Mouse (Mus musculus) left cerebral cortex, postnatal 14 days (tissue): Measurements from ENCODE around the gene Klhdc7a. TPM values are rescaled to one million over a fixed set of nuclear protein-coding genes. Genes with fewer than 3 reads are reported as not detected.
"Not testable (repeated sequence)": the region's sequence is repeated elsewhere in the genome, so short reads cannot be mapped to it uniquely, and the experiment has no call there.

ENCODE experiments used
- DNase-seq, 2 experiments: peaks; one replicate each; pipeline ENCODE4 v3.0.0; 2021 to 2022; ENCODE audit warnings: low spot score in 2 of 2, mixed read lengths in 1 of 2
- intact Hi-C: fragments of 180-260 bp; cut with DNase I; formaldehyde crosslinking; loops from one replicate; pipeline ENCODE4 v1.15.1; 2025
- total RNA-seq, 2 experiments: library from RNA; stranded (reverse); gene quantifications; 2 replicates each; pipeline ENCODE4 v1.2.3; 2021

Klhdc7a gene
- total RNA-seq, 2 experiments from 2014 or later = 3.4 to 3.7 TPM

DNA sequence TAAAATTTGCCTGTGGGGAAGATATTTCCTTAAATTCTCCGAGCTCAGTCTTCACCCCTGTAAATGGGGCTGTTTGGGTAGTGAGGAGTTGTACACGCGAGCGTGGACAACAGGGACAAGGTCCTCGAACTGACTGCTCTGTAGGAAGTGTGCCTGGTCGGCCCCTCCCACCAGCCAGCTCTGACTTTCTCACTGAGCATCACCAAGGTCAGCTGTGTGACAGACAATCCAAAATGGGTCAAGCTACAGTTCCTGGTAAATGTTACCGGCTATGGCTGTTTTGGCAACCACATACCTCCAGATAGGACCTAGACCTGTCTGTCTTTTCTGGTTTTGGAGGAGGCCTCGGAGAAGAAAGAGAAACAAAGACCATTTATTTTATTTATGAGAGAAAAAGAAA lies 6.0 kb downstream of the Klhdc7a start:
- intact Hi-C loops = no loop called here
- no peak for DNase-seq

DNA sequence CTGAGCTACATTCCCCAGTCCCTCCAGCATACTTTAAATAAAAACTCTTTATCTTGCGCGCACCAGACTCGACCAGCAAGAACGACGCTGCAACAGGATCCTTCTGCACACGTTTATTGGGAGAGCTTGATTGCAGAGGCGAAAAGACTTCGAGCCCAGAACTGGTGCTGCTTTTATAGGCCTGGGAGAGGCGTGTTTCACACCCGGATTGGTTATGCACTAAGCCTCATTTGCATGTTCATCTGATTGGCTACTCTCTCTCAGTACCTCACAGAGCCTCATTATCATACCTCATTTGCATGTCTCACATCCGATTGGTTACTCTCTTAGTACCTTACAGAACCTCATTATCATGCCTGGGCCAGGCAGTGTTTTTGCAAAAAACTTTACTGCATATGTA lies 6.5 kb downstream of the Klhdc7a start:
- DNase-seq, intact Hi-C loops: not testable (repeated sequence)

DNA sequence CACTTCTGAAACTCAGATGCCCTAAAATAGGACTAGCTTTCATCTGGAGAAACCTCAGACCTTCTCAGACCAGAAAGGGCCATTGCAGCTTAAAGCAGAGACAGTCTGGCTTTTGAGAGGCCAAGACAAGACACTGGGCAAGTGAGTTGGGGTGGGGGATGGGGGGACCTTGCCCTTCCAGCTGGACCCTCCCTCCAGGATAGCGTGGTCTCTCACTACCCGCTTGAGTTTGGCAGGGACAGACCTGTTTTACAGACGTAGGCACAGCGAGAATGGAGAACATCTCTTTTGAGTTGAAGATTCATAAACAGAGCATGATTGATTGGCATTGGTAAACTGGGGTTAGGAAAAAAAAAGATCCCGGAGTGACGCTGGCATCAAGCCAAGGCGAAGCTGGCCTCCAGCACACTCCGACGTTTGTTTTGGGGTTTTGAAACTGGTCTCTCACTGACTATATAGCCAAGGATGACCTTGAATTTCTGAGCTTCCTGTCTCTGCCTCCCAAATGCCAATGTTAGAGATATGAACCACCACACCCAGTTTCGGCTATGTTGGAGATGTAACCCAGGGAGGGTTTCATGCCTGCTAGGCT lies 7.0 kb downstream of the Klhdc7a start:
- intact Hi-C loops = no loop called here
- DNase-seq = no peak

DNA sequence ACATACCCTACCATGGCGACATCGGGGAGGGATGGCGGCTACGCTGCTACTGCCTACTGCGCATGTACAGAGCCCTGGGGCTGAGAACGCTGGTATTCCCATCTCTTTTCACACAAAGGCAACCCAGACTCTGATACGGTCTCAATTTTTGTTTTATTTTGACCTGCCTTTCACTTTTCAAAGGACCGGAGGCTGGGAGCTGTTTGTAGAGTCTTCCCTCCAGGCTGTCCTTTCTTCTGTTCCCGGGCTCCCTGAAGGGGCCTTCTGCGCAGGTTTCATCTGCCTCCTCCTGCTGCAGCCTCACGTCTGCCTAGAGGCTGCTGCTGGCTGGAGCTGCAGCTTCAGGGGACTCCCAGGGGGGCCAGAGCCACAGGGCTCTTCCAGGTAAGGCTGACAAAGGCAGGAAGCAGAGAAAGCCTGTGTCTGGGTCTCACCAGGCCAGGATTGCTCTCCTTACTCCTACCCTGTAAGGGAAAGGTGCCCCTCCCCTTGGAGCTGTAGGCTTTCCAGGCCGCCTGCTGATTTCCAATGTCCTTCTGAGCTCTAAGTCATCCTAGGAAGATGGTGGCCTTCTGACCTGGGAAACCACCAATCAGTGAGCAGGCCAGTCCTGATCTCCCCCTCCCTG lies 7.6 kb downstream of the Klhdc7a start:
- intact Hi-C loops = no loop called here
- no peak for DNase-seq

DNA sequence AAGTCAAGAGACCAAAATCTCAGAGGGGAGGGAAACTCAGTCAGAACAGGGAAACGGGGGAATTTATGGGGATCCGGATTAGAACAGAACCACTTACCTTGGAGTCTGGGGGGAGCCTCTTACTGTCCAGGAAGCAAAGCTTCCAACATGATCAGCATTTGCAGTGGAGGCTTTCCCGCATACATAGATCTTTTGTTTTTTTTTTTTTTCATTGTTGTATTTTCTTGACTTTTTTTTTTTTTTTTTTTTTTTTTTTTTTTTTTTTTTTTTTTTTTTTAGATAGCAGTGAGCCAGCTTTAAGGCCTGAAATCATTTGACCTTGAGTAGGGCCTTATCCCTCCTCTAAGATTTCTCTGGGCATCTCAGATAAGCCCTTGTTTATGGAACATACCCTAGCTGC lies 8.6 kb downstream of the Klhdc7a start:
- DNase-seq = no peak
- intact Hi-C loops = no loop called here

DNA sequence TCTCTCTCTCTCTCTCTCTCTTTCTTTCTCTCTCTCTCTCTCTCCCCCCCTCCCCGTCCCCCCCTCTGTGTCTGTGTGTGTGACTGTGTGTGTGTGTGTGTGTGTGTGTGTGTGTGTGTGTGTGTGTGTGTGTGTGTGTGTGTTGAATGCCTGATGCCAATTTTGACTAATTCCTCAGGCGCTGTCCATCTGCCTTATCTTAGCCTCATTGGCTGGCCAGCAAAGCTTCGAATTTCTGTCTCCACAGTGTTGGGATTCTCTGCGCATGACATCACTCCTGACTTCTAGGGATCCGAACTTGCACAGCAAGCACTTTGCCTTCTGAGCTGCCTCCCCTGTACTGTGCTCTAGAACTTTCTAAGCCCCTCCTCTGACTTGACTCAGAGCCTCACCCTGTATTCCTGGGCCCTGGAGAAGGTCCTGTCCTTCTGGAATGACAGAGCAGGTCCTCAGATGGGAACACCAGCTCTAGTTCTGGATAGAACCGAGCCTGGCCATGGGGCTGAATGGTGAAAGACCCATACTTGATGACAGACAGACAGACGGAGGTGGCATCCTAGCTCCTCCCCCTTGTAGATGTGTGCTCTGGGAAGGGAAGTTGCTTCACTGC lies 16.8 kb downstream of the Klhdc7a start:
- intact Hi-C loops = no loop called here
- DNase-seq = no peak

DNA sequence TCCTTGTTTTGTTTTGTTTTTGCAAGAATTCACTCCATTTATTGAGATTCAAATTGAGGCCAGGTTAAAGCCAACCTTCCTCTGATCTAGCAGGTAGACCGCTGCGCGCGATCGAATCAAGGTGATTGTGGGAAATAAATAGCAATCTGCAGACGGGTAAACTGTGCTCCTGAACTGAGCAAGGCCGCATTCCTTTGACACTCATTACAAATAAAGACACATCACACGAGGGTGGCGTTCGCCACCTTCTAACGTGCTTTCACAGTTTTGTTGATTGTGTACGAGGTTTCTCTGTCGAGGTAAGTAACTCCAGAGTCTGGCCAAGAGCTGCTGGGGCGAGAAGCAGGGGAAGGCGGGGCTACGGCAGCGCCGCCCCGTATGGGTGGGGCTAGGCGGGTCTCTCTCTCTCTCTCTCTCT lies 17.4 kb downstream of the Klhdc7a start:
- intact Hi-C loops = no loop called here
- DNase-seq = no peak

DNA sequence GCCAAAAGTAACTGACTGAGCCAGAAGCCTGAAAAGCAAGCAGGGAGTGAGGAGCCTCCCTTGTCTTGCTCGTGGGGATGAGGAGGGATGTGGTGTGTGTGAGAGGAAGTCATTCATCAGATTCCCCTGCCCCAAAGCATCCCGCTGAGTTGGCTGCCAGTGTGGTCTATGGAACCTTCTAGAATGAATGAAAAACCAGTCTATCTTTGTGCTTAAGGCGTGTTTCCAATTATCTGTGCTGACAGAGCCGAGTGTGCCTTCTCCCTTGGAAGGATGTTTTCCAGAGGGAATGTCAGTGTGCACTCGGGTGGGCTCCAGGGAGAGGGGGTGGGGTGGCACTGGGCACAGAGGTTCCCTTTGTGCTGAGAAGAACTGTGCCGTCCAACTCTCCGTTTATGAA lies 19.2 kb downstream of the Klhdc7a start:
- DNase-seq = peak in 1 of 2 experiments; percentile 46
- intact Hi-C loops = no loop called here

DNA sequence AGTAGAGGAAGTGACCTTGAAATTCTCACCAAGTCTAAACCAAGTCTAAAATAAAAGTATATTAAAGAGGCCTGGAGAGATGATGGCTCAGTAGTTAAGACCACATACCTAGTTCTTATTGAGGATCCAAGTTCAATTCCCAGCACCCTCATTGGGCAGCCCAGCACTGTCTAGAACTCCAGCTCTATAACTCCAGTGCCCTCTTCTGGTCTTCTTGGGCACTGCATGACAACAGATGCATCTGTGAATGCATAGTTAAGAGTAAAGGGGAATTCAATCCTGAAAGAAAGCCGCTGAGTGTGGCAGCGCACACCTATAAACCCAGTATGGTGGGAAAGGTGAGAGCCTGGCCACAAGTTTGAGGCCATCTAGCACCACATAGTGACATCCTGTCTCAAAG lies 20.5 kb downstream of the Klhdc7a start:
- no peak for DNase-seq
- intact Hi-C loops = no loop called here

DNA sequence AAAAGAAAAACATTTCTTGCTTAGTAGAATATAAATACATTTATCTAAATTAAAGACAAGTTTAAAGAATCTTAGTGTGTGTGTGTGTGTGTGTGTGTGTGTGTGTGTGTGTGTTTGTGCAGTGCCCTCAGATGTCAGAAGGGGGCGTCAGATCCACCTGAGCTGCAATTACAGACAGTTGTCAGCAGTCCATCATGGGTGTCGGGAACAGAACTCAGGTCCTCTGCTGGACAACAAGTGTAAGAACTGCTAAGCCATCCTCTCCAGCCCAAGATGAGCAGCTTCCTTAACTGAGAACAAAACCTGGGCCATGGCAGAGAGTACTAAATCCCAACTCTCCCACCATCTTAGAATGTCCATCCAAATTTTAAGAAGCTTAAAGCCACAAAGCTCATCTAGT lies 26.0 kb downstream of the Klhdc7a start:
- DNase-seq = no peak

DNA sequence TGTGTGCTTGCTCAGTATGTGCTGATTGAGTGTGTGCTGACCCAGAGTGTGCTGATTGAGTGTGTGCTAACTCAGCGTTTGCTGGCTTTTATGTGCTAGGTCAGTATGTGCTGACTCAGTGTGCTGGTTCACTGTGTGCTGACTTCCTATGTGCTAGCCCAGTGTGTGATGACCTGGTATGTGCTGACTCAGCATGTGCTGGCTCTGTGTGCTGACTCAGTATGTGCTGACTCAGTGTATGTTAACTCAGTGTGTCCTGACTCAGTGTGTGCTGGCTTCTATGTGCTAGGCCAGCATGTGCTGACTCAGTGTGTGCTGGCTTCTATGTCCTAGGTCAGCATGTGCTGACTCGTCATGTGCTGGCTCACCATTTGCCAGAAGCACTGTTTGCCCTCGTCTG lies 32.3 kb downstream of the Klhdc7a start:
- intact Hi-C loops = no loop called here
- no peak for DNase-seq

More for the DNA sequence above, 26.0 kb downstream of the Klhdc7a start:
- intact Hi-C loops = no loop called here

DNA sequence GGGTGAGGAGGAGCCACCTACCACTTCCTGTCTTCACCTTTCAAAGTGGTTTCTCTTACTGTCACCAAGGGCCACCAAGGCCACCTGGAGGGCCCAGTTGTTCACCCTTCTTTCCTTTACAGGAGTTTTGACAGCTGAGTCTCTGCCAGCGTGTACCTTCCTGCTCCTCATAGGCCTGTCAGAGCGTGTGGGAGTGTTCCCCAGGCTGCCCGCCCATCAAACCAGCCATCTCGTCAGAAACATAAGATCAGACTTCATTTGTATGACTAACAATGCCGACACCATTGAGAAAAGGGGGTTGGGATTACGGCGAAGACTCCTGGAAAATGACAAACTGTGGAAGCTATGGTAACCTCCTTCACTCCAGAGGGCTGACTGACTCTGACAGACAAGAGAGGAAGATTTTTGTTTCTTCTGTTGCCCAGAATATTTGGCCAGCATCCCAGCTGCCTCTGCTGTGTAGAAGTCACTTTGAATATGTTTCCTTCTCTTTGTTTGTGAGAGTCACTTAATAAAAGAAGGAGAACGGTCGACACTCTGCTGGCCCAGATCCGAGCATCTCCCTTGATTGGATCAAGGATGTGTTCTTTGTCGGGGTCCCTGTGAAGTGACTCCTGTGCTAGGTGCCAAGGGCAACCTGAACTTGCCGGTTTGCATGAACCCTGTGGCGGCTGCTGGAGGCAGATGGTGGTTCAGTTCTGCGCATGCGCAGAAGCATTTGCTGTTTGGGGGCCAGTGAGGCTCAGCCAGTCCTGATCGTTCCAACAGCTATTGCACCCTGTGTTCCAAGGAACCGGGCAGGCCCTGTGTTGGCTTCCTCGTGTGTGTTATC lies 34.6 kb downstream of the Klhdc7a start:
- DNase-seq = peak; percentile 52 to 58
- intact Hi-C loops = no loop called here

DNA sequence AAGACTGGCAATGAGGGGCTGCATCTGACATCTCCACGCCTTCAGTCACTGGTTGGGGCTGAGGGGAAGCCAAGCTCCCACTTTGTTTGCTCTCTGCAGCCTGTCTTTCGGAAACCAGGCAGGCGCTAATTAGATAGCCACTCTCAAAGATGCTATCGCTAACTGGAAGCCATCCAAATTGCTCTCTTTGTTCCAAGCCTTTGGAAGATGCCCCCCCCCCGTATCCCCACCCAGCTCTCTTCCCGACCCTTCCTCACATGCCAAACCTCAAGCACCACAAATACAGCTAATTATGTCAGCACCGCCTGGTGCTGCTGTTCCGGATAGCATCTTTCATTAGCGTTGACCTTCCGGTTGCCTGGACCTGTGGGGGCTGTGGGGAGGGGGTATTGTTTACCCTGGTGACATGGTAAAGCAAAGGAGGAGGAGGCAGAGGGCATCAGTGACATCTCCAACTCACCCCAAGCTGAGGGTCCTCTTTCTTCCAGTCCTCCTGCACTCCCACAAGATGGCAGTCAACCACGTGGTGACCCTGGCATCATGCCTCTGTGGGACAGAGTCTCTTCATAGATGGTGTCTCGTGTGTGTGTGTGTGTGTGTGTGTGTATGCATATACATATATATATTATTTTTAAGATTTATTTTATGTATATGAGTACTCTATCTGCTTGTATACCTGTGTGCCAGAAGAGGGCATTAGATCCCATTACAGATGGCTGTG lies 35.9 kb downstream of the Klhdc7a start:
- no peak for DNase-seq
- intact Hi-C loops = no loop called here

DNA sequence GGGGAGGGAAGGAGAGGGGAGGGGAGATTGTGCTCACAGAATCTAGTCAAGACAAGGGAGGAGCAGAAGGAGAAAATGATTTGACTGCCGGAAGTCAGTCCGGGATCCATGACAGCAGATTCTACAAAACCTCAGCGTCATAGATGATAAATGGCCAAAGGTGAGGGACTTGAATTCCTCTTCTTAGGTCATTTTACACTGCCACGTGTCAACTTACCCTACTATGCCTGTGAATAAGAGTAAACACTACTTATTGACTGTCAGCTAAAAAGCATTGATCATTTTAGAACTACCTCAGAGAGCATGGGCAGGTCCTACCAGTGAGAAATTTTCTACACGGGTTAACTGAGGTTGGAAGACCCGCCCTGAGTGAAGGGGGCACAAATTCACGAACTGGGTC lies 36.9 kb downstream of the Klhdc7a start:
- DNase-seq = no peak

DNA sequence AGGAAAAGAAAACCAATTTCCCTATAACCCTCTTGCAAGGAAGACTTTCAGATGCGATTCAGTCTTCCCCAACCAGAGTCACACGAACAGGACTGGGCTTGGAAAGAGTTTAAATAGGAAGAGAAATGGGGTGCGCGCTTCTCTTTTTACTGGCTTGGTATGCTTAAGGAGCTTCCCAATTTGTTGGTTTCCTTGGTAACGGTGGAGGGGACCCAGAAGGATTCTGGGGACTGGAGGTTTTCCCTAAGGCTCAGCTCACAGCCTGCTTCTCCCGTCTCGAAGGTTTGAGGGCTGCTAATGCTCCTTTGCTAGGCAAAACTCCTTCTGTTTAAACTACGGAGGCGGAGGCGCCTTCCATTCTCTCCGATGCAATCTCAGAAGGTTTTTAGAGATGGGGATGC lies 41.7 kb downstream of the Klhdc7a start:
- intact Hi-C loops = loop anchor here (5.0 kb wide), 2 partner anchors 106 to 151 kb away; no protein-coding TSS in a partner anchor
- DNase-seq = peak; percentile 75 to 84

More for the DNA sequence above, 36.9 kb downstream of the Klhdc7a start:
- intact Hi-C loops = no loop called here

DNA sequence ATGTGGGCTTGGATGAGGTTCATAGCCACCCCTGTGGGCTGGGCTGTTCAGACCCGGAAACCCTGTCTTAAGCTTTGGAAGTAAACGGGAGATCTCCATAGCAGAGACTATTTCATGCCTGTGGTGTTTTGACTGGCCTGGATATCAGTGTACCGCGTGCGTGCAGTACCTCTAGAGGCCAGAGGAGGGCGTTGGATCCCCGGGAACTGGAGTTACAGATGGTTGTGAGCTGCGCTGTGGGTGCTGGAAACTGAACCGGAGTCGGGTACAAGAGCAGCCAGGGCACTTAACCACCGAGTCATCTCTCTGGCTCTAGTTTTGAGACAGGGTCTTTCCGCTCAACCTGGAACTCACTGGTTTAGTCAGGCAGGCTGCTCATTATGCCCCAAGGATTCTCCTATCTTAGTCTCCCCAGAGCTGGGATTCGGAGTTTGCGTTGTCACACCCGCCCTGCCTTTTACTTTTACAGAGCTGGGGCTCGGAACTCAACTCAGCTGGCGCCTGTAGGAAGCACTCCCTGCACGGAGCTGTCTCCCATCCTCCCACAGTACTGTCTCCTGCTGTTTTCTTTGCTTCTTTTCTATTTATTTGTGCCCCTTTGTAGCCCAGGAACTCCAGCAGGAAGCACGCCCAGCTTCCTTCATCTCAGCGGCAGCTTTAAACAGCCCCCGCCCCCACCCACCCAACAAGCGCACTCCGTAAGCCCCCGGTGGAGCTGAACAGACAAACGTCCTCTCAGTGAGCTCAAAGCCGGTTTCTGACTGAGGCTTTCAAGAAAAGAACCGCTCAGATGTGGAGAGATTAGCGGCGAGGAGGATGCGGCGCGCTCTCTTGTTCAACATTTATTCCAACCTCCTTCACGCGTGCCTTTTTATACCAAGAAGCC lies 42.3 kb downstream of the Klhdc7a start:
- intact Hi-C loops = loop anchor here (5.0 kb wide), 2 partner anchors 107 to 152 kb away; no protein-coding TSS in a partner anchor
- peak; percentile 44 to 54 for DNase-seq

DNA sequence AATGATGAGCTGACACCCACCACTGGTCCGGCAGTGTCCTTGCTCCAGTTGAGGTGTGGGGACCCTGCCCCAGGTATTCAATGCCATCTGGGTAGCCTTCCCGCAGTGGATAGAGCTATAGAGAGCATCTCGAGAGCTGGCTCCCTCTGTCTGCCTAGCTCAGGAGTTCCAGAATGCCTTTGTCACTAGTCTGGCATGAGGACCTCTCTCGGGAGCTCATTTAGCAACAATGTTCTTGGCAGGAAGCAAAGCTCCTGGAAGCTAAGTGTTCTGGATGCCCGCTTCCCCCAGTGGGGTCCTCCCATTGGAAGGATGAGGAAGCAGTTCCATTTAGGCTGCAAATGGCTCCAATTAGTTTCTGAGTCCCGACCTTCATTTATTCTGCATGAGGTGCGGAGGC lies 51.1 kb downstream of the Klhdc7a start:
- DNase-seq = no peak
- intact Hi-C loops = no loop called here
